Mouse (Mus musculus) heart, embryonic 11.5 days (tissue): ENCODE measurements around the gene St6galnac5. TPM values are rescaled to one million over a fixed set of nuclear protein-coding genes. Genes with fewer than 3 reads are reported as not detected.
A peak's percentile ranks its signal among the peaks of the same experiment; 100 is the strongest.

ENCODE experiments used
- ATAC-seq: fragments of 200-750 bp; cut with Nextera tagmentation; replicated peaks from 2 replicates; pipeline ENCODE4 v1.8.0; 2017; ENCODE audit warnings: moderate library complexity; ENCODE audit not compliant: insufficient number of reproducible peaks, low FRiP score, low TSS enrichment
- H3K27ac ChIP-seq: fragments of 300-500 bp; sonication (generic); 2 replicates; pipeline ENCODE4 v1.5.1; 2014; ENCODE audit warnings: mild to moderate bottlenecking, low read depth, low read length
- H3K27me3 ChIP-seq: fragments of 300-500 bp; sonication (generic); 2 replicates; pipeline ENCODE4 v1.6.1; 2014; ENCODE audit warnings: mild to moderate bottlenecking, low read length, mixed read lengths; ENCODE audit not compliant: control insufficient read depth, insufficient read depth
- H3K36me3 ChIP-seq: fragments of 300-500 bp; sonication (generic); 2 replicates; pipeline ENCODE4 v1.6.1; 2014; ENCODE audit warnings: mild to moderate bottlenecking, low read length, moderate library complexity, mixed read lengths; ENCODE audit not compliant: control insufficient read depth, insufficient read depth
- H3K4me1 ChIP-seq: fragments of 300-500 bp; sonication (generic); 2 replicates; pipeline ENCODE4 v1.6.1; 2014; ENCODE audit warnings: low read length; ENCODE audit not compliant: control insufficient read depth, insufficient read depth
- H3K4me2 ChIP-seq: fragments of 300-500 bp; sonication (generic); 2 replicates; pipeline ENCODE4 v1.6.1; 2014; ENCODE audit warnings: mild to moderate bottlenecking, moderate library complexity
- H3K4me3 ChIP-seq: fragments of 300-500 bp; sonication (generic); 2 replicates; pipeline ENCODE4 v1.5.1; 2014; ENCODE audit warnings: low read depth, low read length
- H3K9ac ChIP-seq: fragments of 300-500 bp; sonication (generic); 2 replicates; pipeline ENCODE4 v1.6.1; 2014; ENCODE audit warnings: mild to moderate bottlenecking, low read depth, low read length, moderate library complexity
- H3K9me3 ChIP-seq: fragments of 300-500 bp; sonication (generic); replicated peaks from 2 replicates; pipeline ENCODE4 v1.6.1; 2016; ENCODE audit warnings: low read length; ENCODE audit not compliant: control insufficient read depth
- WGBS: fragments of 180-500 bp; shearing (Covaris S2); extraction: QIAGEN DNeasy Blood & Tissue Kit; methylation state at CpG from one replicate; pipeline ENCODE4 v1.1.7; 2014; ENCODE audit not compliant: insufficient replicate concordance; 5-methylcytosine and 5-hydroxymethylcytosine counted together
- polyA plus RNA-seq: library from polyadenylated mRNA; unstranded; fragments of >200 nt; fragmentation: Nextera tagmentation; extraction: Ambion mirVana; gene quantifications from 2 replicates; pipeline ENCODE4 v1.2.1, GENCODE M21; 2014

St6galnac5 gene
- 1.1 and 1.6 TPM in 2 replicates for polyA plus RNA-seq

- no peaks in the 10 kb centered on the region for H3K36me3 ChIP-seq
- H3K4me1 ChIP-seq, result peaks cover 15% of the 10 kb centered on the region
- ATAC-seq, result no peak
Observed at GRCm38 (mm10) chr3:152981988-152982387, at the start of gene St6galnac5. St6galnac5 (minus strand) TSS chr3:152982246.

GRCm38 (mm10) chr3:153030756-153031155 lies 48.7 kb upstream of the St6galnac5 start:
- Histone ChIP-seq H3K36me3 (no peaks in the 10 kb centered on the region), H3K9me3 (no peaks in the 10 kb centered on the region), H3K27ac (no peak overlapping the region), H3K4me2 (no peak overlapping the region), H3K4me1 (no peaks in the 10 kb centered on the region), H3K9ac (no peak overlapping the region), H3K27me3 (no peaks in the 10 kb centered on the region), H3K4me3 (no peak overlapping the region)
- ATAC-seq, result no peak
- WGBS, result 88% methylated on average over 5 of the region's 5 CpGs

More at GRCm38 (mm10) chr3:152981988-152982387, at the start of gene St6galnac5:
- H3K9ac ChIP-seq, result peak within 1 kb of the TSS; percentile 46
- H3K27ac ChIP-seq, result no peak within 1 kb of the TSS
- WGBS, result under 1% methylated on average over 17 of the region's 17 CpGs
- peaks cover 30% of the 10 kb centered on the region for H3K27me3 ChIP-seq
- peak within 1 kb of the TSS; percentile 52 for H3K4me3 ChIP-seq
- H3K4me2 ChIP-seq, result peak within 1 kb of the TSS; percentile 90
- no peaks in the 10 kb centered on the region for H3K9me3 ChIP-seq

GRCm38 (mm10) chr3:153024016-153024415 lies 42.0 kb upstream of the St6galnac5 start:
- WGBS, result 86% methylated on average over 11 of the region's 11 CpGs

GRCm38 (mm10) chr3:153018051-153018450 lies 36.0 kb upstream of the St6galnac5 start:
- H3K4me3 ChIP-seq, result no peak overlapping the region
- no peaks in the 10 kb centered on the region for H3K27me3 ChIP-seq
- WGBS, result 70% methylated on average over 10 of the region's 10 CpGs

More at GRCm38 (mm10) chr3:153024016-153024415, 42.0 kb upstream of the St6galnac5 start:
- no peak for ATAC-seq
- Histone ChIP-seq H3K4me3 (no peak overlapping the region), H3K9ac (no peak overlapping the region), H3K9me3 (no peaks in the 10 kb centered on the region), H3K36me3 (no peaks in the 10 kb centered on the region), H3K4me1 (no peaks in the 10 kb centered on the region), H3K27me3 (no peaks in the 10 kb centered on the region), H3K27ac (no peak overlapping the region), H3K4me2 (no peak overlapping the region)

GRCm38 (mm10) chr3:153016355-153016754 lies 34.3 kb upstream of the St6galnac5 start:
- no peaks in the 10 kb centered on the region for H3K4me1 ChIP-seq
- WGBS, result 67% methylated on average over 8 of the region's 8 CpGs
- no peak overlapping the region for H3K4me2 ChIP-seq

More at GRCm38 (mm10) chr3:153018051-153018450, 36.0 kb upstream of the St6galnac5 start:
- ATAC-seq, result no peak
- Histone ChIP-seq H3K4me2 (no peak overlapping the region), H3K36me3 (no peaks in the 10 kb centered on the region), H3K9me3 (no peaks in the 10 kb centered on the region), H3K4me1 (no peaks in the 10 kb centered on the region), H3K27ac (no peak overlapping the region), H3K9ac (no peak overlapping the region)

GRCm38 (mm10) chr3:153006893-153007292 lies 24.8 kb upstream of the St6galnac5 start:
- Histone ChIP-seq H3K4me3 (no peak overlapping the region), H3K4me2 (no peak overlapping the region), H3K9ac (no peak overlapping the region), H3K36me3 (no peaks in the 10 kb centered on the region), H3K27ac (no peak overlapping the region), H3K4me1 (no peaks in the 10 kb centered on the region), H3K27me3 (no peaks in the 10 kb centered on the region), H3K9me3 (no peaks in the 10 kb centered on the region)
- ATAC-seq, result no peak
- WGBS, result 80% methylated on average over 6 of the region's 6 CpGs

More at GRCm38 (mm10) chr3:153016355-153016754, 34.3 kb upstream of the St6galnac5 start:
- no peak for ATAC-seq
- H3K36me3 ChIP-seq, result no peaks in the 10 kb centered on the region
- H3K9ac ChIP-seq, result no peak overlapping the region
- no peak overlapping the region for H3K27ac ChIP-seq
- H3K9me3 ChIP-seq, result no peaks in the 10 kb centered on the region
- H3K4me3 ChIP-seq, result no peak overlapping the region
- no peaks in the 10 kb centered on the region for H3K27me3 ChIP-seq

GRCm38 (mm10) chr3:152998901-152999300 lies 16.9 kb upstream of the St6galnac5 start:
- H3K9ac ChIP-seq, result no peak overlapping the region
- no peaks in the 10 kb centered on the region for H3K27me3 ChIP-seq
- no peak for ATAC-seq
- 73% methylated on average over 5 of the region's 5 CpGs for WGBS
- peaks cover 6% of the 10 kb centered on the region; the same call in 1 of the 2 replicates for H3K4me1 ChIP-seq
- H3K9me3 ChIP-seq, result no peaks in the 10 kb centered on the region
- no peak overlapping the region for H3K27ac ChIP-seq
- no peak overlapping the region for H3K4me2 ChIP-seq
- no peaks in the 10 kb centered on the region for H3K36me3 ChIP-seq
- no peak overlapping the region for H3K4me3 ChIP-seq

GRCm38 (mm10) chr3:152998106-152998505 lies 16.1 kb upstream of the St6galnac5 start:
- no peak for ATAC-seq
- no peaks in the 10 kb centered on the region for H3K36me3 ChIP-seq
- H3K9ac ChIP-seq, result no peak overlapping the region
- no peak overlapping the region for H3K4me3 ChIP-seq
- H3K4me2 ChIP-seq, result no peak overlapping the region
- H3K4me1 ChIP-seq, result peaks cover 6% of the 10 kb centered on the region; the same call in 1 of the 2 replicates
- H3K27ac ChIP-seq, result no peak overlapping the region
- H3K9me3 ChIP-seq, result no peaks in the 10 kb centered on the region
- WGBS, result 53% methylated on average over 5 of the region's 5 CpGs
- H3K27me3 ChIP-seq, result no peaks in the 10 kb centered on the region

GRCm38 (mm10) chr3:152993608-152994007 lies 11.6 kb upstream of the St6galnac5 start:
- H3K9me3 ChIP-seq, result no peaks in the 10 kb centered on the region
- H3K9ac ChIP-seq, result no peak overlapping the region
- H3K4me2 ChIP-seq, result no peak overlapping the region
- H3K27me3 ChIP-seq, result no peaks in the 10 kb centered on the region
- H3K27ac ChIP-seq, result no peak overlapping the region
- H3K4me1 ChIP-seq, result peaks cover 6% of the 10 kb centered on the region; the same call in 1 of the 2 replicates
- no peak for ATAC-seq
- H3K36me3 ChIP-seq, result no peaks in the 10 kb centered on the region
- H3K4me3 ChIP-seq, result no peak overlapping the region
- WGBS, result 55% methylated on average over 5 of the region's 5 CpGs
